Mouse (Mus musculus) brown adipose tissue, adult 24 weeks (tissue): ENCODE data around the gene Kif2b. TPM values are rescaled to one million over a fixed set of nuclear protein-coding genes. Genes with fewer than 3 reads are reported as not detected.

ENCODE experiments used
- H3K27ac ChIP-seq: fragments of 200-500 bp; replicated peaks from 2 replicates; pipeline ENCODE4 v1.5.1; 2012; ENCODE audit warnings: low read depth, mild to moderate bottlenecking, low read length
- H3K4me1 ChIP-seq: fragments of 200-500 bp; 2 replicates; pipeline ENCODE4 v1.6.1; 2012; ENCODE audit warnings: low read length, mixed read lengths; ENCODE audit not compliant: control insufficient read depth, insufficient read depth, insufficient read length
- H3K4me3 ChIP-seq: fragments of 200-500 bp; 2 replicates; pipeline ENCODE4 v1.5.1; 2012; ENCODE audit warnings: low read depth, mild to moderate bottlenecking, low read length, moderate library complexity; ENCODE audit not compliant: insufficient read depth
- polyA plus RNA-seq: library from polyadenylated mRNA; stranded (reverse); fragments of >200 nt; gene quantifications from 2 replicates; pipeline ENCODE4 v1.2.4, GENCODE M21; 2012; ENCODE audit not compliant: missing spikeins, insufficient read depth, insufficient read length

The Kif2b gene
- not detected in 2 replicates for polyA plus RNA-seq

GRCm38 (mm10) chr11:91577317-91577716 is at the start of gene Kif2b:
Gene Kif2b (minus strand): TSS chr11:91577558.
- H3K27ac ChIP-seq: no peak within 1 kb of the TSS
- no peak within 1 kb of the TSS for H3K4me3 ChIP-seq
- no peaks in the 10 kb centered on the region for H3K4me1 ChIP-seq

GRCm38 (mm10) chr11:91593088-91593487 is 15.7 kb upstream of the Kif2b start:
- Histone ChIP-seq H3K4me3 (no peak overlapping the region), H3K27ac (no peak overlapping the region), H3K4me1 (no peaks in the 10 kb centered on the region)

DNA sequence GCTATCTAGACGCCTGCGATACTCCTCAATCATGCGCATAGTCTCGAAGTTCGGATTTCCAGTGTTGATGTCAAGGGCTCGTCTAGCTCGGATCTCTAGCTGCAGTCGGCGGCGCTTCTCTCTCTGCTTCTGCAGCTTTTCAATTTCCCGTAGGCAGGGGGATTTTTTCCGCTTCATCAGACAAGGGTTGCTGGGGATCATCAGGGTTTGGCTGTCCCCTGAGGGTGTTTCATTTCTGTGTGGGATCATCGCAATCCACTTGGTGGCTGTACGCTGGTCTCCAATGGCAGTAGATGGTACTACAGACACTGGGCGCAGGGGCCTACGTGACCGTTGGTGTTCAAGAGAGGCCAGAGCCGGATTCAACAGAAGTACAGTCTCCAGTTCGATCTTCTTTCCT is 502 bp downstream of the Kif2b start:
- no peak overlapping the region for H3K27ac ChIP-seq
- H3K4me3 ChIP-seq: no peak overlapping the region
- no peaks in the 10 kb centered on the region for H3K4me1 ChIP-seq

DNA sequence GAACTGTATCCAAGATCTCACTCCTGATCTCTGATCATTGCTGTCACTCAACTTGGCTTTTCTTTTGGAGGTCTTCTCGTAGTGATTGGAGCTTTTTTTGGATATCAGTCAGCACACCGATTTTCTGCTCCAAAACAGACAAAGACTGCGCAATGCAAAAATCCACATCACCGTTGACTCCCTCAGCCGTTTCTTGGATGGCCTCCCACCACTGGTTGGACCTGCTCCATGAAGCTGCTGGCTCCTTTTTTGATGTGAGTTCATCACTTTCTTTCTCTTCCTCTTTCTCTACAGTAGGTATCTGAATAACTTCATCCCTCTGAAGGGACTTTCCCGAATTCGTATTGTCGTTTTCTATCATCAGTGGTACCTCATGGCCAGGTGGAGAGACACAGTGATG is 2.0 kb downstream of the Kif2b start:
- Histone ChIP-seq H3K27ac (no peak overlapping the region), H3K4me3 (no peak overlapping the region)

GRCm38 (mm10) chr11:91574477-91574876 is 2.9 kb downstream of the Kif2b start:
- no peaks in the 10 kb centered on the region for H3K4me1 ChIP-seq
- H3K27ac ChIP-seq: no peak overlapping the region
- no peak overlapping the region for H3K4me3 ChIP-seq

More for the DNA sequence above, 2.0 kb downstream of the Kif2b start:
- no peaks in the 10 kb centered on the region for H3K4me1 ChIP-seq

GRCm38 (mm10) chr11:91530737-91531136 is 46.6 kb downstream of the Kif2b start:
- Histone ChIP-seq H3K4me1 (no peaks in the 10 kb centered on the region), H3K27ac (no peak overlapping the region), H3K4me3 (no peak overlapping the region)
